Mouse (Mus musculus) lung, embryonic 16.5 days (tissue): ENCODE results near the gene Hydin. TPM values are rescaled to one million over a fixed set of nuclear protein-coding genes. Genes with fewer than 3 reads are reported as not detected.

Source experiments
- ATAC-seq: fragments of 200-750 bp; cut with Nextera tagmentation; 2 replicates; pipeline ENCODE4 v1.8.0; 2017; ENCODE audit warnings: low read depth, mild to moderate bottlenecking, moderate library complexity
- H3K27ac ChIP-seq: fragments of 300-500 bp; sonication (generic); 2 replicates; pipeline ENCODE4 v1.5.1; 2014; ENCODE audit warnings: mild to moderate bottlenecking, control low read depth, low read length
- H3K27me3 ChIP-seq: fragments of 300-500 bp; sonication (generic); 2 replicates; pipeline ENCODE4 v1.6.1; 2014; ENCODE audit warnings: low read depth, low read length, mixed read lengths; ENCODE audit not compliant: control insufficient read depth, insufficient read depth
- H3K36me3 ChIP-seq: fragments of 300-500 bp; sonication (generic); 2 replicates; pipeline ENCODE4 v1.6.1; 2014; ENCODE audit warnings: low read length; ENCODE audit not compliant: control insufficient read depth, insufficient read depth
- H3K4me1 ChIP-seq: fragments of 300-500 bp; sonication (generic); replicated peaks from 2 replicates; pipeline ENCODE4 v1.6.1; 2014; ENCODE audit warnings: low read length, mixed read lengths; ENCODE audit not compliant: control insufficient read depth, insufficient read depth
- H3K4me2 ChIP-seq: fragments of 300-500 bp; sonication (generic); 2 replicates; pipeline ENCODE4 v1.6.1; 2014; ENCODE audit warnings: low read depth, low read length, control low read depth
- H3K4me3 ChIP-seq: fragments of 300-500 bp; sonication (generic); 2 replicates; pipeline ENCODE4 v1.5.1; 2014; ENCODE audit warnings: mild to moderate bottlenecking, low read length, control low read depth
- H3K9ac ChIP-seq: fragments of 300-500 bp; sonication (generic); 2 replicates; pipeline ENCODE4 v1.6.1; 2014; ENCODE audit warnings: low read length, control low read depth
- H3K9me3 ChIP-seq: fragments of 300-500 bp; sonication (generic); 2 replicates; pipeline ENCODE4 v1.6.1; 2016; ENCODE audit warnings: low read length; ENCODE audit not compliant: control insufficient read depth
- WGBS: fragments of 180-500 bp; shearing (Covaris S2); extraction: QIAGEN DNeasy Blood & Tissue Kit; methylation state at CpG from one replicate; pipeline ENCODE4 v1.1.7; 2014; 5-methylcytosine and 5-hydroxymethylcytosine counted together
- polyA plus RNA-seq: library from polyadenylated mRNA; unstranded; fragments of >200 nt; fragmentation: Nextera tagmentation; extraction: Ambion mirVana; gene quantifications from 2 replicates; pipeline ENCODE4 v1.2.1, GENCODE M21; 2015

The Hydin gene
- polyA plus RNA-seq, 1 experiment from 2014 or later, result 0.79 TPM

- 59% methylated on average over 3 of the region's 3 CpGs for WGBS
- no peak for ATAC-seq
Measured at GRCm38 (mm10) chr8:110404516-110404915, 137.7 kb downstream of the Hydin start.

GRCm38 (mm10) chr8:110415121-110415520 lies 148.3 kb downstream of the Hydin start:
- no peak for ATAC-seq
- Histone ChIP-seq H3K9me3 (no peaks in the 10 kb centered on the region), H3K27ac (no peak overlapping the region), H3K27me3 (no peaks in the 10 kb centered on the region), H3K9ac (no peak overlapping the region), H3K4me3 (no peak overlapping the region), H3K4me1 (no peaks in the 10 kb centered on the region), H3K36me3 (no peaks in the 10 kb centered on the region), H3K4me2 (no peak overlapping the region)
- WGBS, result 87% methylated on average over 4 of the region's 4 CpGs

More at GRCm38 (mm10) chr8:110404516-110404915, 137.7 kb downstream of the Hydin start:
- Histone ChIP-seq H3K27ac (no peak overlapping the region), H3K9me3 (no peaks in the 10 kb centered on the region), H3K36me3 (no peaks in the 10 kb centered on the region), H3K9ac (no peak overlapping the region), H3K4me2 (no peak overlapping the region), H3K4me1 (no peaks in the 10 kb centered on the region), H3K27me3 (no peaks in the 10 kb centered on the region), H3K4me3 (no peak overlapping the region)

DNA sequence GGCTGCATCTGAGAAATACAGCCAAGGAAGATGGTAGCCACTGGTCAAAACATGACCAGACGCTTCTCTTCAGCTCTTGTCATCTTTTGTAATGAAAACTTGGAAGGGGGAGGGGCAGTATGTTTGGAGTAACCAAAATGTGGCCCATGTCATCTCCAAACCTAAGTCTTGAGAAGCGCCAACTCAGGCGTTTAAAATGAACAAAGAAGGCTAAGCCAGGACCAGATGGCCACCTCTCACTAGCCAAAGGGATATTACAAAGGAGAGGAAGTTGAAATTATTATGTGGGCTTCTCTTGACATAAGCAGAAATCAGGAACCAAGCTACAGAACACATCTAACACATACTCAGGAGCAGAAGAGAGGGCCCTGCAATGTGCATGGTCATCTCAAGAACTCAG lies 150.2 kb downstream of the Hydin start:
- 89% methylated on average over 3 of the region's 3 CpGs for WGBS

GRCm38 (mm10) chr8:110417801-110418200 lies 151.0 kb downstream of the Hydin start:
- Histone ChIP-seq H3K36me3 (no peaks in the 10 kb centered on the region), H3K9me3 (no peaks in the 10 kb centered on the region), H3K27me3 (no peaks in the 10 kb centered on the region), H3K4me3 (no peak overlapping the region), H3K27ac (no peak overlapping the region), H3K4me2 (no peak overlapping the region), H3K9ac (no peak overlapping the region), H3K4me1 (no peaks in the 10 kb centered on the region)
- ATAC-seq, result no peak
- WGBS, result 87% methylated on average over 7 of the region's 7 CpGs

More for the DNA sequence above, 150.2 kb downstream of the Hydin start:
- Histone ChIP-seq H3K36me3 (no peaks in the 10 kb centered on the region), H3K27me3 (no peaks in the 10 kb centered on the region), H3K4me1 (no peaks in the 10 kb centered on the region), H3K9me3 (no peaks in the 10 kb centered on the region), H3K9ac (no peak overlapping the region), H3K4me3 (no peak overlapping the region), H3K27ac (no peak overlapping the region), H3K4me2 (no peak overlapping the region)
- no peak for ATAC-seq

DNA sequence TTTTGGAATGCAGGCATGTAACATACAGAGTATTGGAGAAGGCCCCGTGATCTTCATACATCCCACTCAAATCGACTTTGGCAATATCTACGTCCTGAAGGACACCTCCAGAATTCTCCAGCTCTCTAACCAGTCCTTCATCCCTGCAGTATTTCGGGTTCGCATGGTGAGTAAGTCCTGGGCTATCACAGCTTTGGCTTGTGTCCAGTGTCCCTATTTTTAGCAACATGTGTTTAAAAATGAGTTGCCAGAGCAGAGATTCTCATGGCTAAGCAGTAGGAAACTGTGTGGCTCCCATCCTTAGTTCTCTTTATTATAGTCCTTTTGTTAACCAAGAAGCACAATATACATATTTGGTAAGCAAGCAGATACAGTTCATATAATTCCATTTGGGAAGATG lies 152.9 kb downstream of the Hydin start:
- H3K4me1 ChIP-seq, result no peaks in the 10 kb centered on the region
- H3K4me2 ChIP-seq, result no peak overlapping the region
- H3K9ac ChIP-seq, result no peak overlapping the region
- H3K27ac ChIP-seq, result no peak overlapping the region
- H3K27me3 ChIP-seq, result no peaks in the 10 kb centered on the region
- no peak for ATAC-seq
- no peaks in the 10 kb centered on the region for H3K36me3 ChIP-seq
- 68% methylated on average over 5 of the region's 5 CpGs for WGBS
- no peak overlapping the region for H3K4me3 ChIP-seq
- H3K9me3 ChIP-seq, result no peaks in the 10 kb centered on the region

DNA sequence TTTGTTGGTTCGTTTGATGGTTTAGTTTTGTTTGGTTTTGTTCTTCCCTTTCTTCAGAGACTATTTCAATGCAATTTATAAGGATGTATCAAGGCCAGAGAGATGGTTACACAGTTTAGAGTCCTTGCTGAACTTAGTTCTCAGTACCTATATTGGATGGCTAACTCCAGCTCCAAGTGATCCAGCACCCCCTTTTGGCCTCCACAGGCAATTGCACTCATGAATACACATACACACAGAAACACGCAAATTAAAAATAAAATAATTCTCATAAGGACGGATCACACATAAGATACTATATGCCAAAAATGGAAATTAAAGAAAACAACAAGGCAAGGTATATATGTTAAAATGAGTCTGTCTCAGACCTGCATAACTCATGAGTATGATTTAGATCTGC lies 153.4 kb downstream of the Hydin start:
- Histone ChIP-seq H3K36me3 (no peaks in the 10 kb centered on the region), H3K4me3 (no peak overlapping the region), H3K4me2 (no peak overlapping the region), H3K9me3 (no peaks in the 10 kb centered on the region), H3K27me3 (no peaks in the 10 kb centered on the region), H3K9ac (no peak overlapping the region), H3K4me1 (no peaks in the 10 kb centered on the region), H3K27ac (no peak overlapping the region)
- no peak for ATAC-seq
- 83% methylated on average over 3 of the region's 3 CpGs for WGBS

- Histone ChIP-seq H3K9ac (no peak overlapping the region), H3K27ac (no peak overlapping the region), H3K4me1 (no peaks in the 10 kb centered on the region), H3K27me3 (no peaks in the 10 kb centered on the region), H3K9me3 (no peaks in the 10 kb centered on the region), H3K36me3 (no peaks in the 10 kb centered on the region), H3K4me2 (no peak overlapping the region), H3K4me3 (no peak overlapping the region)
- ATAC-seq, result no peak
- 74% methylated on average over 8 of the region's 8 CpGs for WGBS
Measured at GRCm38 (mm10) chr8:110424146-110424545, 157.4 kb downstream of the Hydin start.

GRCm38 (mm10) chr8:110431340-110431739 lies 164.6 kb downstream of the Hydin start:
- no peak overlapping the region for H3K9ac ChIP-seq
- no peak overlapping the region for H3K4me3 ChIP-seq
- no peaks in the 10 kb centered on the region for H3K27me3 ChIP-seq
- H3K36me3 ChIP-seq, result no peaks in the 10 kb centered on the region
- H3K4me1 ChIP-seq, result no peaks in the 10 kb centered on the region
- no peak overlapping the region for H3K27ac ChIP-seq
- 78% methylated on average over 3 of the region's 3 CpGs for WGBS
- no peak overlapping the region for H3K4me2 ChIP-seq
- H3K9me3 ChIP-seq, result no peaks in the 10 kb centered on the region
- ATAC-seq, result no peak

GRCm38 (mm10) chr8:110440528-110440927 lies 173.8 kb downstream of the Hydin start:
- ATAC-seq, result no peak
- Histone ChIP-seq H3K27ac (no peak overlapping the region), H3K4me2 (no peak overlapping the region), H3K27me3 (no peaks in the 10 kb centered on the region), H3K36me3 (no peaks in the 10 kb centered on the region), H3K9me3 (no peaks in the 10 kb centered on the region), H3K4me3 (no peak overlapping the region), H3K4me1 (no peaks in the 10 kb centered on the region), H3K9ac (no peak overlapping the region)
- 71% methylated on average over 4 of the region's 4 CpGs for WGBS

GRCm38 (mm10) chr8:110444276-110444675 lies 177.5 kb downstream of the Hydin start:
- WGBS, result 65% methylated on average over 2 of the region's 2 CpGs
- Histone ChIP-seq H3K4me2 (no peak overlapping the region), H3K4me1 (no peaks in the 10 kb centered on the region), H3K9me3 (no peaks in the 10 kb centered on the region), H3K27ac (no peak overlapping the region), H3K36me3 (no peaks in the 10 kb centered on the region), H3K9ac (no peak overlapping the region), H3K4me3 (no peak overlapping the region), H3K27me3 (no peaks in the 10 kb centered on the region)
- no peak for ATAC-seq
